Mouse (Mus musculus): ENCODE measurements around the gene Shld2. TPM values are rescaled to one million over a fixed set of nuclear protein-coding genes. Genes with fewer than 3 reads are reported as not detected.
"Not testable (repeated sequence)": the region's sequence is repeated elsewhere in the genome, so short reads cannot be mapped to it uniquely, and the experiment has no call there.

The Shld2 gene
- polyA plus RNA-seq, 1 experiment from 2014 or later = 10.1 TPM

GRCm38 (mm10) chr14:34280798-34281197 is 29.5 kb downstream of the Shld2 start:
- Histone ChIP-seq H3K36me3 (ENCODE audit: control insufficient read depth, insufficient read depth, low read length) (no peaks in the 10 kb centered on the region), H3K4me3 (ENCODE audit: low read length) (no peak overlapping the region), H3K9ac (ENCODE audit: low read depth, low read length) (no peak overlapping the region), H3K9me3 (ENCODE audit: control insufficient read depth, low read length) (no peaks in the 10 kb centered on the region), H3K4me1 (ENCODE audit: control insufficient read depth, insufficient read depth, low read length) (no peaks in the 10 kb centered on the region), H3K4me2 (replicated peaks; ENCODE audit: low read depth, low read length) (no peak overlapping the region), H3K27me3 (ENCODE audit: control insufficient read depth, insufficient read depth, low read length) (no peaks in the 10 kb centered on the region), H3K27ac (ENCODE audit: low read depth, low read length) (no peak overlapping the region)
- ATAC-seq (ENCODE audit: low FRiP score, low TSS enrichment) = no peak
- WGBS = 89% methylated on average over 2 of the region's 2 CpGs

DNA sequence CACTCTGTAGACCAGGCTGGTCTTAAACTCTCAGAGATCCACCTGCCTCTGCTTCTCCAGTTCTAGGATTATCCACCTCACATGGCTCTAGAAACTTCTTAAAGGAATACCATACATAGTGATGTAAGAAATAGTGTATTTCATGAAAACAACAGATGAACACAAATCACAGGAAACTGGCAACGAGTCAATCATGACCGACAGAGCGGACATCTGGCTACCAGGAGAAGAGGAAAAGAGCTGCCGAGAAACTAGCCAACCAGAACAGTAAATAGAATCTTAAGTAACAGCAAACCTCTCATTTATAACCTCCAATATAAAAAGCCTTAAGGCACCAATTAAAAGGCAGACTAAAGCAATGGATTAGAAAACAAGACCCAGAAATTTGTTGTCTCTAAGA is 30.6 kb downstream of the Shld2 start:
- H3K9ac ChIP-seq (ENCODE audit: low read depth, low read length) = no peak overlapping the region
- no peak overlapping the region for H3K4me3 ChIP-seq (ENCODE audit: low read length)
- no peaks in the 10 kb centered on the region for H3K4me1 ChIP-seq (ENCODE audit: control insufficient read depth, insufficient read depth, low read length)

DNA sequence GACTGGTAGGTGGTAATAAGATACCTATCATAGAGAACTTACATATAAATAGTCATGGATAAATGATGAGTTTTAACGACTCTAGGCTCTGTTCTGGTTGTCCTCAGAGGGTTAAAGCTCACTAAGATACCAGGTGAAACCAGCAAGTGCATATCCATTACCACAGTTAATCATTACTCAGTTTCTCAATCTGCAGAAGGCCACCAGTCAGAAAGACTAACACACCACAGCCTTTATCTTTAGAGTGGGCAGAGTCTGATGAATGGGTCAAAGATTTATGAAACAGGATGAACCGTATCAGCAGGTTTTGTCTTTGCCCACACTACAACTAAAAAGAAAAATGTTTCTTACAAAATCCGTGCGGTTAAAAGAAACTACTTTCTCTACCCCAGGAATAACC is 35.1 kb downstream of the Shld2 start:
- no peak for ATAC-seq (ENCODE audit: low FRiP score, low TSS enrichment)
- Histone ChIP-seq H3K9ac (ENCODE audit: low read depth, low read length) (no peak overlapping the region), H3K4me2 (replicated peaks; ENCODE audit: low read depth, low read length) (no peak overlapping the region), H3K27me3 (ENCODE audit: control insufficient read depth, insufficient read depth, low read length) (no peaks in the 10 kb centered on the region), H3K4me3 (ENCODE audit: low read length) (no peak overlapping the region), H3K9me3 (ENCODE audit: control insufficient read depth, low read length) (no peaks in the 10 kb centered on the region), H3K36me3 (ENCODE audit: control insufficient read depth, insufficient read depth, low read length) (no peaks in the 10 kb centered on the region), H3K4me1 (ENCODE audit: control insufficient read depth, insufficient read depth, low read length) (no peaks in the 10 kb centered on the region), H3K27ac (ENCODE audit: low read depth, low read length) (no peak overlapping the region)
- WGBS = 78% methylated on average over 4 of the region's 4 CpGs

More for the DNA sequence above, 30.6 kb downstream of the Shld2 start:
- Histone ChIP-seq H3K27me3 (ENCODE audit: control insufficient read depth, insufficient read depth, low read length) (no peaks in the 10 kb centered on the region), H3K36me3 (ENCODE audit: control insufficient read depth, insufficient read depth, low read length) (no peaks in the 10 kb centered on the region), H3K27ac (ENCODE audit: low read depth, low read length) (no peak overlapping the region), H3K9me3 (ENCODE audit: control insufficient read depth, low read length) (no peaks in the 10 kb centered on the region), H3K4me2 (replicated peaks; ENCODE audit: low read depth, low read length) (no peak overlapping the region)
- no peak for ATAC-seq (ENCODE audit: low FRiP score, low TSS enrichment)
- 62% methylated on average over 4 of the region's 4 CpGs for WGBS

DNA sequence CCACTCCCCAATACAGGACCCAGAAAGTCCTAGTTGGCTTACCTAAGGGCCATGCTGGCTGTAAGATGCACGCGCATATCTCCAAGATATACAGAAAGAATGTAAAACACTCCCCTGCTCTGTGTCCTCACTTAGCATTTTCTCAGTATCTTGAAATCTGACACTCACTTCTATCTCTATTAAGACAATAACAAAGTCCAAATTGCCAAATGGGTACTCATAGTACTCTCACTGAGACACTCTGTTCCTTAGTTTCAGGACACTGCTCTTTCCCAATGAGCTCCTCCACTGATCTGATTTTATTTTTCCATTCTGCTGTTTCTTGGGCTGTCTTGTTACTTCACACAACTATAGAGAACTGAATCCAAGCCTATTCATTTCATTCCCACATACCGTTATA is 36.2 kb downstream of the Shld2 start:
- Histone ChIP-seq H3K36me3 (ENCODE audit: control insufficient read depth, insufficient read depth, low read length) (no peaks in the 10 kb centered on the region), H3K9ac (ENCODE audit: low read depth, low read length) (no peak overlapping the region), H3K4me1 (ENCODE audit: control insufficient read depth, insufficient read depth, low read length) (no peaks in the 10 kb centered on the region), H3K4me2 (replicated peaks; ENCODE audit: low read depth, low read length) (no peak overlapping the region), H3K4me3 (ENCODE audit: low read length) (no peak overlapping the region), H3K27ac (ENCODE audit: low read depth, low read length) (no peak overlapping the region), H3K27me3 (ENCODE audit: control insufficient read depth, insufficient read depth, low read length) (no peaks in the 10 kb centered on the region), H3K9me3 (ENCODE audit: control insufficient read depth, low read length) (no peaks in the 10 kb centered on the region)
- 91% methylated on average over 3 of the region's 3 CpGs for WGBS
- no peak for ATAC-seq (ENCODE audit: low FRiP score, low TSS enrichment)

- Histone ChIP-seq H3K27ac (ENCODE audit: low read depth, low read length) (no peak overlapping the region), H3K4me1 (ENCODE audit: control insufficient read depth, insufficient read depth, low read length) (no peaks in the 10 kb centered on the region), H3K36me3 (ENCODE audit: control insufficient read depth, insufficient read depth, low read length) (no peaks in the 10 kb centered on the region), H3K27me3 (ENCODE audit: control insufficient read depth, insufficient read depth, low read length) (no peaks in the 10 kb centered on the region), H3K9ac (ENCODE audit: low read depth, low read length) (no peak overlapping the region), H3K4me2 (replicated peaks; ENCODE audit: low read depth, low read length) (no peak overlapping the region), H3K9me3 (ENCODE audit: control insufficient read depth, low read length) (no peaks in the 10 kb centered on the region), H3K4me3 (ENCODE audit: low read length) (no peak overlapping the region)
- WGBS = 61% methylated on average over 2 of the region's 2 CpGs
- no peak for ATAC-seq (ENCODE audit: low FRiP score, low TSS enrichment)
These were observed 37.0 kb downstream of the Shld2 start for GRCm38 (mm10) chr14:34273280-34273679.

GRCm38 (mm10) chr14:34268046-34268445 is 42.2 kb downstream of the Shld2 start:
- Histone ChIP-seq H3K36me3 (ENCODE audit: control insufficient read depth, insufficient read depth, low read length) (no peaks in the 10 kb centered on the region), H3K4me2 (replicated peaks; ENCODE audit: low read depth, low read length) (no peak overlapping the region), H3K27ac (ENCODE audit: low read depth, low read length) (no peak overlapping the region), H3K4me3 (ENCODE audit: low read length) (no peak overlapping the region), H3K9ac (ENCODE audit: low read depth, low read length) (no peak overlapping the region), H3K4me1 (ENCODE audit: control insufficient read depth, insufficient read depth, low read length) (no peaks in the 10 kb centered on the region), H3K27me3 (ENCODE audit: control insufficient read depth, insufficient read depth, low read length) (no peaks in the 10 kb centered on the region), H3K9me3 (ENCODE audit: control insufficient read depth, low read length) (no peaks in the 10 kb centered on the region)
- ATAC-seq (ENCODE audit: low FRiP score, low TSS enrichment) = no peak
- WGBS = 39% methylated on average over 9 of the region's 9 CpGs

DNA sequence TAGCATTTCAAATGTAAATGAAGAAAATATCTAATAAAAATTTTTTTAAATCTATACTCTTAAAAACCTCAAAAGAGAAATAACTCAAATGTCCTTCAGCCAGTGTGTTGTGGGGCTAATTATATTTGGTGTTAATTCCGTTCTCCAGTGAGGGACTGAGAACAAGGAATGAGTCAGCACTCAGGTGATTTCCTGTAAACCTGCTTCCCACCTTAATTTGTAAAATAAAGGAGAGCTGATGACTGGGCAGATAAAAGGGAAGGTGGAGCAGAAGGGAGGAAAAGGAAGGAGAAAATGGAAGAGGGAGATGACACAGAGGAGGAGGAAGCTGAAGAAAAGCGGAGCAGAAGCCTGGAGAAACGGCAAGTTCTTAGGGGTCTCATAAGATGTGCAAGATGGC is 51.8 kb downstream of the Shld2 start:
- not testable (repeated sequence) for H3K27me3 ChIP-seq (ENCODE audit: control insufficient read depth, insufficient read depth, low read length); H3K36me3 ChIP-seq (ENCODE audit: control insufficient read depth, insufficient read depth, low read length); H3K4me2 ChIP-seq (replicated peaks; ENCODE audit: low read depth, low read length); H3K4me3 ChIP-seq (ENCODE audit: low read length); ATAC-seq (ENCODE audit: low FRiP score, low TSS enrichment); H3K9ac ChIP-seq (ENCODE audit: low read depth, low read length); H3K4me1 ChIP-seq (ENCODE audit: control insufficient read depth, insufficient read depth, low read length); H3K9me3 ChIP-seq (ENCODE audit: control insufficient read depth, low read length); H3K27ac ChIP-seq (ENCODE audit: low read depth, low read length)
- WGBS = 66% methylated on average over 3 of the region's 3 CpGs

GRCm38 (mm10) chr14:34253261-34253660 is 57.0 kb downstream of the Shld2 start:
- H3K27me3 ChIP-seq (ENCODE audit: control insufficient read depth, insufficient read depth, low read length) = no peaks in the 10 kb centered on the region
- no peaks in the 10 kb centered on the region for H3K9me3 ChIP-seq (ENCODE audit: control insufficient read depth, low read length)
- H3K4me3 ChIP-seq (ENCODE audit: low read length) = no peak overlapping the region
- WGBS = 89% methylated on average over 4 of the region's 4 CpGs
- ATAC-seq (ENCODE audit: low FRiP score, low TSS enrichment) = no peak
- no peaks in the 10 kb centered on the region for H3K36me3 ChIP-seq (ENCODE audit: control insufficient read depth, insufficient read depth, low read length)
- H3K4me2 ChIP-seq (replicated peaks; ENCODE audit: low read depth, low read length) = no peak overlapping the region
- no peaks in the 10 kb centered on the region for H3K4me1 ChIP-seq (ENCODE audit: control insufficient read depth, insufficient read depth, low read length)
- no peak overlapping the region for H3K27ac ChIP-seq (ENCODE audit: low read depth, low read length)
- no peak overlapping the region for H3K9ac ChIP-seq (ENCODE audit: low read depth, low read length)

GRCm38 (mm10) chr14:34252470-34253145 is 57.7 kb downstream of the Shld2 start:
- Histone ChIP-seq H3K27ac (ENCODE audit: low read depth, low read length) (no peak overlapping the region), H3K9me3 (ENCODE audit: control insufficient read depth, low read length) (no peaks in the 10 kb centered on the region), H3K4me1 (ENCODE audit: control insufficient read depth, insufficient read depth, low read length) (no peaks in the 10 kb centered on the region), H3K9ac (ENCODE audit: low read depth, low read length) (no peak overlapping the region), H3K27me3 (ENCODE audit: control insufficient read depth, insufficient read depth, low read length) (no peaks in the 10 kb centered on the region), H3K4me3 (ENCODE audit: low read length) (no peak overlapping the region), H3K4me2 (replicated peaks; ENCODE audit: low read depth, low read length) (no peak overlapping the region), H3K36me3 (ENCODE audit: control insufficient read depth, insufficient read depth, low read length) (no peaks in the 10 kb centered on the region)
- no peak for ATAC-seq (ENCODE audit: low FRiP score, low TSS enrichment)
- WGBS = 67% methylated on average over 6 of the region's 6 CpGs
